Mouse (Mus musculus) activated CD4-positive, CD25-positive, alpha-beta regulatory T cell, adult 4 months (primary cell): Measurements from ENCODE around the gene Gm20388. TPM values are rescaled to one million over a fixed set of nuclear protein-coding genes. Genes with fewer than 3 reads are reported as not detected.

Experiments used
- ATAC-seq: one replicate; pipeline ENCODE4 v1.8.0; 2017
- polyA plus RNA-seq, 2 experiments: library from polyadenylated mRNA; unstranded; fragments of 100-300 nt; shearing (Covaris generic); gene quantifications; one replicate each; pipeline ENCODE4 v1.2.1; 2017

The Gm20388 gene
- polyA plus RNA-seq, 2 experiments from 2014 or later = 9.9 to 12.3 TPM

GRCm38 (mm10) chr8:122069281-122069680, 2158.6 kb downstream of the Gm20388 start:
- no peak for ATAC-seq

GRCm38 (mm10) chr8:122071193-122071592, 2160.6 kb downstream of the Gm20388 start:
- ATAC-seq = no peak

- no peak for ATAC-seq
These were observed 2163.3 kb downstream of the Gm20388 start for GRCm38 (mm10) chr8:122073964-122074363.

- ATAC-seq = no peak
These were observed 2163.8 kb downstream of the Gm20388 start for GRCm38 (mm10) chr8:122074442-122074841.

GRCm38 (mm10) chr8:122074977-122075376, 2164.3 kb downstream of the Gm20388 start:
- no peak for ATAC-seq

- no peak for ATAC-seq
These were observed 2165.7 kb downstream of the Gm20388 start for GRCm38 (mm10) chr8:122076183-122076842.

- ATAC-seq = no peak
These were observed 2167.7 kb downstream of the Gm20388 start for GRCm38 (mm10) chr8:122078321-122078720.

GRCm38 (mm10) chr8:122079093-122079492, 2168.5 kb downstream of the Gm20388 start:
- ATAC-seq = no peak

GRCm38 (mm10) chr8:122080347-122080746, 2169.7 kb downstream of the Gm20388 start:
- no peak for ATAC-seq

GRCm38 (mm10) chr8:122083401-122083800, 2172.8 kb downstream of the Gm20388 start:
- ATAC-seq = no peak

- no peak for ATAC-seq
These were observed 2173.5 kb downstream of the Gm20388 start for GRCm38 (mm10) chr8:122084145-122084544.

- no peak for ATAC-seq
These were observed 2174.2 kb downstream of the Gm20388 start for GRCm38 (mm10) chr8:122084726-122085410.

GRCm38 (mm10) chr8:122086064-122086463, 2175.4 kb downstream of the Gm20388 start:
- no peak for ATAC-seq

GRCm38 (mm10) chr8:122088631-122089030, 2178.0 kb downstream of the Gm20388 start:
- no peak for ATAC-seq

- ATAC-seq = no peak
These were observed 2178.6 kb downstream of the Gm20388 start for GRCm38 (mm10) chr8:122089186-122089700.

GRCm38 (mm10) chr8:122092476-122092875, 2181.8 kb downstream of the Gm20388 start:
- no peak for ATAC-seq

- no peak for ATAC-seq
These were observed 2188.1 kb downstream of the Gm20388 start for GRCm38 (mm10) chr8:122098766-122099165.

- no peak for ATAC-seq
These were observed 2189.1 kb downstream of the Gm20388 start for GRCm38 (mm10) chr8:122099711-122100220.

GRCm38 (mm10) chr8:122101816-122102215, 2191.2 kb downstream of the Gm20388 start:
- ATAC-seq = no peak

- no peak for ATAC-seq
These were observed 2191.6 kb downstream of the Gm20388 start for GRCm38 (mm10) chr8:122102286-122102685.

GRCm38 (mm10) chr8:122103241-122103640, 2192.6 kb downstream of the Gm20388 start:
- no peak for ATAC-seq

- ATAC-seq = no peak
These were observed 2194.0 kb downstream of the Gm20388 start for GRCm38 (mm10) chr8:122104658-122105057.

GRCm38 (mm10) chr8:122106270-122106669, 2195.6 kb downstream of the Gm20388 start:
- no peak for ATAC-seq
